Mouse (Mus musculus) CD4-positive naive resting alpha-beta T cell, adult 76 days (primary cell): ENCODE results near the gene Rnf213. TPM values are rescaled to one million over a fixed set of nuclear protein-coding genes. Genes with fewer than 3 reads are reported as not detected.

Experiments
- total RNA-seq: library from RNA; stranded (reverse); gene quantifications from one replicate; pipeline ENCODE4 v1.2.4, GENCODE M21; 2023

Rnf213 gene
- 136 TPM for total RNA-seq

GRCm38 (mm10) chr11:119392800-119393482 lies at the start of gene Rnf213:
Gene Rnf213 (plus strand): TSS chr11:119393100.

GRCm38 (mm10) chr11:119355443-119356385 lies 37.2 kb upstream of the Rnf213 start, which contains the start of the genes Sgsh and Slc26a11:
Gene Sgsh (minus strand): TSS chr11:119355536.
Gene Slc26a11 (plus strand): TSS chr11:119355557.

GRCm38 (mm10) chr11:119490861-119491689 lies 98.2 kb downstream of the Rnf213 start, which contains the start of gene Endov:
Gene Endov (plus strand): TSS chr11:119491347.

Other genes starting within 250 kb of the Rnf213 start
- 3.5 TPM for gene Tbc1d16, start 164.6 kb upstream of the Rnf213 start, total RNA-seq
- 0.94 TPM for gene Ccdc40, start 164.5 kb upstream of the Rnf213 start, total RNA-seq
- 36.2 TPM for gene Gaa, start 125.2 kb upstream of the Rnf213 start, total RNA-seq
- 182 TPM for gene Eif4a3, start 93.0 kb upstream of the Rnf213 start, total RNA-seq
- gene Card14, start 85.3 kb upstream of the Rnf213 start, total RNA-seq: not detected
- gene Sgsh, start 37.6 kb upstream of the Rnf213 start, total RNA-seq: 17.9 TPM
- 18.8 TPM for gene Slc26a11, start 37.5 kb upstream of the Rnf213 start, total RNA-seq
- gene Endov, start 98.2 kb downstream of the Rnf213 start, total RNA-seq: 32.1 TPM
- 0.26 TPM for gene Nptx1, start 154.7 kb downstream of the Rnf213 start, total RNA-seq
- 92.3 TPM for gene Rptor, start 209.8 kb downstream of the Rnf213 start, total RNA-seq